Mouse (Mus musculus) thymus, adult 18-20 months (tissue): ENCODE results near the gene Sorcs1.

Source experiments
- DNase-seq, 2 experiments: peaks; one replicate each; pipeline ENCODE4 v3.0.0; 2022; ENCODE audit warnings: mixed read lengths in 2 of 2

Sorcs1 gene

DNA sequence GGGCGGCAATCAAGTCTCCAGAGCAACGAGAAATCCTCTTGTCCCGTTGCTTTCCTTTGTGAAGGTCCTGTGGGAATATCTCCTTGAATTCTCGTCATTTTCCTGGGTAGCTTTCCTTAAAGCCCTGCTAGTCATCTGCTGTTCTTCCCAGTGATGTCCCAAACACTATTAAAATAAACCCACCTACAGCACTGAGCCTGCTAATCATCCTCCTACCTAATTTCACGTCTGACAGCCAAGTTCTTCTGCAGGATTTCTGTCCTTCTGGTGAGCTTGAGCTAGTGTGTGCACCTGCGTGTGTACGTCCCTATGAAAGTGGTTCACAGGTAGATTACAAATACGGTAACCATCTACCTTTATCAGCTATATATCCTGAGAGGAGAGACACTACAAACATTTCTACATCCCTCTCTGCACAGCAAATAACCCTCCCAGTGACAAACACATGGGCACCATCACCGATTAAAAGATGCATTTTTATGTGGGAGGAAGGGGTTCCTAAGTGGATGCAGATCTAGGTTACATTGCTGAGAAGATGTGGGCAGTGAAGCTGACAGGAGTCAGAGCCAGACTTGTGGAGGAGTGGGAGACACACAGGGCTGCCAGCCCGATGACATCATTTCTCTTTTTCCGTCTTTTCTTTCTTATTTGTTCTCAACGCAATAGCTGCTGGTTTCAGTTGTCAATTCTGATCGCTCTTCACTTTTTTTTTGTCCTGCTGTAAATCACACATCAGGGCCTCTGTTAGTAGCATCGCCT, 259.3 kb downstream of the Sorcs1 start:
- no peak for DNase-seq

GRCm38 (mm10) chr19:50410561-50410960, 267.9 kb downstream of the Sorcs1 start:
- DNase-seq = no peak

GRCm38 (mm10) chr19:50398341-50398740, 280.1 kb downstream of the Sorcs1 start:
- DNase-seq = no peak

DNA sequence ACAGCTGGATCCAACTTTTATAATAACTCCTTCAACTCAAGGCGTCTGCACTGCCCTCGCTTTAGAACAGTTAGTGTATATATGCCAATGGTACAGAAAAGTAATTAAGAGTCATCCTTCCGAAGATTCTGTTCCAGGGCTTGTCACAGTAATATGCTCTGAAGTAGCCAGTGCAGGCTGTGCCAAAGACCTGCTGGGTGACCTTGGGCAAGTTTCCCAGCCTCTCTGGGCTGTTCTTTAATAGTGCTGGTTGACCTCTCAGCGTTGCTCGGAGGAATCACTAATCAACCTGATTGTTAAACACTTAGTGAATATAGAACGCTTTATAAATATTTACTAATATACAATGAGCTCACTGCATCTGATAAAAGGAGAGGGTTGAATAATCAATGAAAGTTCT, 282.7 kb downstream of the Sorcs1 start:
- DNase-seq = no peak

DNA sequence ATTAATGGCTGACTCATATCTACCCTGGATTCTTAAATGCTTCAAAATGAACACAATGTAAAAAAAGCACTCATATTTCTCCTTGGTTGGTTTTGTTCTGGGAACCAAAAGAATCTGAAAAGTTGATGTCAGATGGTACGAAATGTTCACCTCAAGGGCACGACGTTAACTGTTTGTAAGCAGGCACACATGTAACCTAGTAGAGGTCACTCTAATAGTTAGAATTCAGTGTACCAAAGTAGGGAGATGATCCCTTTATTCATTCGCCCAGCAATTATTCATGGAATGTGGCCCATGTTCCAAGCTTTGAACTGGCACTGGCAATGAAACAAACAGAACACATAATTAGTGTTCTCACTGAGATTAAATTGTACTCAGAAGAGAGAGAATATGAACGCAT, 284.3 kb downstream of the Sorcs1 start:
- no peak for DNase-seq

DNA sequence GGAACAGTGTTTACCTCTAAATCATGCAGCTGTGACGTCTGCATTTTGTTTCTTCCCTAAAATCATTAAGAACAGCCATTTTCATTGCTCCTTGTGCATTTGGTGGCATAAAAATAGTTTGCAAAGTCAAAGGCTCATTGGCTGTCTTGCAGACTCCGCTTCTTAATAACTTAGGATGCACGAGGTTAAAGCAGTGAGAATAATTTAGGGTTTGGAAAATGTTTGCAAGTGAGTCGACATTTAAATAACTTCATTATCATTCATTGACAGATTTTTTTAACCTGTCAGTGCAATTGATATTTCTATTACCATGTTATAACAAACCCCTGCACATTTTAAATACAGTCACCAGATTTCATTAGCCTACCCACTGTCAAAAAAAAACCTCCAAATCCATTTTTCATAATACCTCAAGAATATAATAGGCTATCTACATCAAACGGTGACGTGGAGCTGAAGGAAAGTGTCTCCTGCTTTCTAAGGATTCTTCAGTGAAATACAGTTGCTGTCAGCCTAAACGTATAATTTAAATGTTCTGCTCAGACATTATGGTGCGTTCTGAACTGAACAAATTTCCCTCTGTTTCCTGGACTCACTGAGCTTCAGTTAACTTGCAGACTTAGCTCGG, 288.4 kb downstream of the Sorcs1 start:
- DNase-seq = no peak

GRCm38 (mm10) chr19:50378901-50379300, 299.5 kb downstream of the Sorcs1 start:
- no peak for DNase-seq

- no peak for DNase-seq
These were observed 303.7 kb downstream of the Sorcs1 start for GRCm38 (mm10) chr19:50374751-50375150.

GRCm38 (mm10) chr19:50366446-50366845, 312.0 kb downstream of the Sorcs1 start:
- no peak for DNase-seq

- no peak for DNase-seq
These were observed 315.6 kb downstream of the Sorcs1 start for GRCm38 (mm10) chr19:50362655-50363500.

- no peak for DNase-seq
These were observed 319.9 kb downstream of the Sorcs1 start for GRCm38 (mm10) chr19:50358561-50358960.

DNA sequence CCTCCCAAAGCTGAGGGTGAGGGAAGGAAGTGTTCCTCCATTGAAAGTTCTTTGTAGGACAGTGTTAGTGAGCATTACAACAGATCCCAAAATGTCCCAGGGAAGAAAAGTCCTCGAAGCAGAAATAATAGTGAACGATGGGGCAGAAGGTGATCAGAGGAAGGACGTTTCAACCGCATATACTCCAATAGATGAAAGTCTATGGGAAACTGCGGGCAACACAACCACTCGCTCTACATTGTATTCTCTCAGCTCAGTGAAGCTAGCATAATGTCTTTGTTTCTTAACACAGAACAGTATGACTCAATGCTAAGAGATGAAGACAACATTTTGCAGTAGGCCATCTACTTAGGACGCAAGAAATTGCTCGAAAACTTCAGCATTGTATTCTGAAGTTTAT, 339.2 kb downstream of the Sorcs1 start:
- no peak for DNase-seq

DNA sequence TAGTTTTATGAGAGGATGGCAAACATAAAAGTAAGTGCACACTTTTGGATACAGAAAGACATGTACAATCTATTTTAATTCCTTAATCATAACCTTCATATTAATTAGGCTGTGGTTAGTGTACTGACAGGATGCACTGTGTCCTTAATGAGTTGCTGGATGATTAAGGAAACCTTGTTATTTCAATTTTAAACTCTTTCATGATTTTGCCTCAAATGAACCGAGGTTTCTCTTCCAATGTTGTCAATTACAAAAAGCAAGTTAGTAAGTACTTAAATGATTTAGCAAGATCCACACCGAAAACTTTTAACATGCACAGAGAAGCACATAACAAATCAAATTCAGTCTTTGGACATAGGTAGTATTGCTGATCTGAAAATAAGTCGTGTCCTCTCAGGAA, 341.7 kb downstream of the Sorcs1 start:
- DNase-seq = no peak

DNA sequence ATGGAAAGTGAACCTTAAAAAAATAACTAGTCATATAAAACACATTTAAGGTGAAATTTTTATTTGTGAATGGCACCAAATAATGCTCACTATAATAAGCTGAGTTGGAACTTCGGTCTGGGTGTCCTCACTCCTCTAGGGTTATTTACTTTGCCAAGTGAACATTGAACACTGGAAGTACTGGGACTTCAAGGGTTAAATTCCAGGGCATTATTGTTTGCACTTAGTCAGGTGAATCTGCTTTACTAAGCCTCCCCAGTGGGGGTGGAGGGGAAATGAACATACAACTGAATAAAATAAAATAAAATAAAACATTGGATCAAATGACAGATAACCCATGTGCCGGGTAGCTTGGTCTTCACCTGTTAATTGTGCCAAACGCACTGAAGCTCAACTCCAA, 347.3 kb downstream of the Sorcs1 start:
- DNase-seq = no peak

DNA sequence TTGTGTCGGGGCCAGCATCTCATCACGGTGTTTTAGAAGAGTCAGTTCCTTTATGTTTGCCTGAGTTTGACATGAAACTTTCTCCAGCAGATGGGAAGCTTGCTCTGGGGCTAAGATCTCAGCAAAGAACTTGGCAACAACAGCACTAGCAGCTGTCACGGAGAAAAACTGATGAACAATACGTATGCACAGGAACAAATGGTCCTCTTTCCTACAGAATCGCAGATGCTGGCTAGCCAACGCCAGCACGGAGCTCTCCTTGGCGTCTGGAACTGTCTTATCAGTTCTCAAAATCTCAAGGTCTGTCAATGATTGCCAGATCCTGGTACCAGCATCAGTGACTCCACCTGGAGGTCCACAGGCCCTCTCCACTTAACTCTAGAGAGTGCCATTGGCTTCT, 350.6 kb downstream of the Sorcs1 start:
- DNase-seq = no peak

GRCm38 (mm10) chr19:50326151-50326550, 352.3 kb downstream of the Sorcs1 start:
- DNase-seq = no peak

DNA sequence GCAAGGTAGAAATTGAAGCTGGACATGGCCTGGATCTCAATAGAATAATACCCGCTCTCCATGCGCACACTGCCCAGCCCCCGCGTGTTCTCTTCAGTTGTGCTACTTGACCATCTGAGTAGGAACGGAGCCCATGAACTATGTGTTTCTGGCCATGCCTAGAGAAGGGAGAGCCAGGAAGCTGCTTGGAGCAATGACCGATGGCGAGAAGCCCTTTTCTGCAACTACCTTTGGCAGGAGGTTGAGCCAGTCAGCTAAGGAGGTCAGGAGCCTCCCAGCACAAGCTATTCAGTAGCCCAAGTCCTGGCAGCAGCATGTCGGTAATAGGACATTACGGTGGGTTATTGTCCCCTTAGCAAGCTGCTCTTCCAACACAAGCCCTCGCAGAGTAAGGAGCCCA, 352.8 kb downstream of the Sorcs1 start:
- no peak for DNase-seq

DNA sequence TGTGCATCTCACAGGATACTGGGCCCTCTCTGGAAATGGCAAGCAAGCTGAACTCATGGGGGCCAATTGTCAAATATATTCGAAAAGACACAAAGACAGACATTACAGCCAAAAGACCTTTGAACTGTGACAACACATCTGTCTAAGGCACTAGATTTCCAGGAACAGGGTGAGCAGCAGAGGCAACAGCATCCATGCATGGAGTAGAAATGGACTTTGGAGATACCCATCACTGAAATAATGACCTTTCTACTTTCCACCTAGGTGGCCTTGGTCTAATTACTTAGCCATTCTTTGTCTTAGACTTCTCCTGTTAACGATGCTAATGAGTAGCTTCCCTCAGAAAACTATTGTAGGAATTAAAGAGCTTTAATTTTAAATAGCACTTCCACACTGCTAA, 371.4 kb downstream of the Sorcs1 start:
- no peak for DNase-seq

GRCm38 (mm10) chr19:50294205-50294604, 384.2 kb downstream of the Sorcs1 start:
- DNase-seq = no peak

GRCm38 (mm10) chr19:50264450-50264849, 414.0 kb downstream of the Sorcs1 start:
- DNase-seq = no peak

GRCm38 (mm10) chr19:50258718-50259413, 419.6 kb downstream of the Sorcs1 start:
- no peak for DNase-seq

- no peak for DNase-seq
These were observed 458.0 kb downstream of the Sorcs1 start for GRCm38 (mm10) chr19:50220476-50220875.
